Mouse (Mus musculus): Measurements from ENCODE around the gene Pknox2. TPM values are rescaled to one million over a fixed set of nuclear protein-coding genes. Genes with fewer than 3 reads are reported as not detected.

Gene Pknox2
- total RNA-seq, 1 experiment from 2014 or later, result not detected

Other genes with a start within 250 kb of the Pknox2 start
- gene Tmem218, start 60.8 kb upstream of the Pknox2 start, total RNA-seq (2017), result 0.86 to 4.0 TPM (median 2.0 TPM) in 3 replicates
- 2.0 to 10.9 TPM (median 3.3 TPM) in 3 replicates for gene Slc37a2, start 108.3 kb upstream of the Pknox2 start, total RNA-seq (2017)
- 2.0 to 13.8 TPM (median 2.8 TPM) in 3 replicates for gene Ccdc15, start 201.0 kb upstream of the Pknox2 start, total RNA-seq (2017)
- not detected in 3 replicates for gene Hepacam, start 219.9 kb upstream of the Pknox2 start, total RNA-seq (2017)

All from monocyte, adult 5-6 weeks (primary cell).